Mouse (Mus musculus): Measurements from ENCODE around the gene 4930402F06Rik.

DNA sequence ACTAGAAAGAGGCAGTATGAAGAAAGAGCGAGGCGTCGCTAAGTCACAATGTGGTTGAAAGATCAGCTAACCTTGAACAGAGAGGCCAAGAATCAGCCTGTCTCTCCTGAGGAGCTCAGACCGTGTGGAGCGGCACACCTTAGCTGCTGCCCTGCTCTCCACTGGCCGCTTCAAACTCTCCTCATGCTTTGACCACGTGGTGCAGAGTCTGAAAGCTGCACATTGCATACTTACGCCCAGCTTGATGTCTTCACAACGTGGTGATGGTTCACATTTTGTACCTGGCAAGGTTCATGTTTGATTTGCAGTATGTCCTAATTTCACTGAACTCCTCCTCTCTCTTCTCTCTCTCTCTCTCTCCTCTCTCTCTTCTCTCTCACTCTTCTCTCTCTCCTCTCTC is 17.7 kb downstream of the 4930402F06Rik start:
- TF ChIP-seq CTCF (IDR thresholded peaks at IDR 0.05; ENCODE audit: borderline replicate concordance, insufficient read depth, low read depth, low read length) = no peak
- TF ChIP-seq POLR2A (IDR thresholded peaks at IDR 0.05; ENCODE audit: borderline replicate concordance, insufficient read depth, low read length) = no peak

Measured in cerebellum, adult 2 months (tissue).